Mouse (Mus musculus) stomach, postnatal 0 days (tissue): Measurements from ENCODE around the gene Nrxn3.

Source experiments
- CTCF ChIP-seq: IDR thresholded peaks from 2 replicates; pipeline ENCODE4 v1.5.1; 2016; ENCODE audit warnings: antibody characterized with exemption, low read depth, mild to moderate bottlenecking, moderate library complexity
- EP300 ChIP-seq: optimal IDR thresholded peaks from 2 replicates; pipeline ENCODE3; 2016; ENCODE audit warnings: antibody characterized with exemption

- TF ChIP-seq CTCF (no peak), EP300 (no peak)
Observed at GRCm38 (mm10) chr12:89148974-89149411, 426.3 kb downstream of the Nrxn3 start.
